Mouse (Mus musculus): ENCODE measurements around the gene Rlf. TPM values are rescaled to one million over a fixed set of nuclear protein-coding genes. Genes with fewer than 3 reads are reported as not detected.
A peak's percentile ranks its signal among the peaks of the same experiment; 100 is the strongest.

Rlf gene
- total RNA-seq, 2 experiments from 2014 or later = 30.2 to 34.3 TPM

GRCm38 (mm10) chr4:121097650-121098378, 117.1 kb downstream of the Rlf start, which contains the start of gene Zmpste24:
Gene Zmpste24 (minus strand): TSS chr4:121098241.
- Histone ChIP-seq H3K4me3 (peak within 1 kb of the TSS; percentile 63), H3K27ac (peak within 1 kb of the TSS; percentile 85)
- DNase-seq (ENCODE audit: low spot score in 2 of 2) = peak; percentile 84 to 88
- no peak for TF ChIP-seq CTCF (conservative IDR thresholded peaks at IDR 0.05)

Other genes starting within 250 kb of the Rlf start
- 100 to 1,000 TPM; 152 to 166 TPM for gene Smap2, start 197.8 kb downstream of the Rlf start, total RNA-seq (2021)
- 1 to 10 TPM; 2.8 to 5.0 TPM for gene Col9a2, start 175.7 kb downstream of the Rlf start, total RNA-seq (2021)
- 10 to 100 TPM; 22.3 to 23.0 TPM for gene Zmpste24, start 116.8 kb downstream of the Rlf start, total RNA-seq (2021)
- not detected for gene Tmco2, start 105.9 kb downstream of the Rlf start, total RNA-seq (2021)
- not detected for gene Gm12888, start 109.8 kb upstream of the Rlf start, total RNA-seq (2021)
- gene Gm12886, start 208.0 kb upstream of the Rlf start, total RNA-seq (2021) = not detected

Data from layer of hippocampus, adult 2 months (tissue).